Mouse (Mus musculus): ENCODE measurements around the gene Lima1.
A peak's percentile ranks its signal among the peaks of the same experiment; 100 is the strongest.
"Not testable (repeated sequence)": the region's sequence is repeated elsewhere in the genome, so short reads cannot be mapped to it uniquely, and the experiment has no call there.

Gene Lima1

GRCm38 (mm10) chr15:99801885-99802572, 73.2 kb downstream of the Lima1 start:
- no peak for DNase-seq

GRCm38 (mm10) chr15:99799706-99800105, 75.5 kb downstream of the Lima1 start:
- no peak for DNase-seq

- DNase-seq = no peak
Measured at GRCm38 (mm10) chr15:99797898-99798297, 77.4 kb downstream of the Lima1 start.

GRCm38 (mm10) chr15:99796735-99797134, 78.5 kb downstream of the Lima1 start:
- no peak for DNase-seq

- DNase-seq = no peak
Measured at GRCm38 (mm10) chr15:99796066-99796465, 79.2 kb downstream of the Lima1 start.

GRCm38 (mm10) chr15:99792221-99792815, 82.9 kb downstream of the Lima1 start:
- DNase-seq = no peak

GRCm38 (mm10) chr15:99791003-99791402, 84.3 kb downstream of the Lima1 start:
- DNase-seq = no peak

- DNase-seq = no peak
Measured at GRCm38 (mm10) chr15:99790464-99790863, 84.8 kb downstream of the Lima1 start.

GRCm38 (mm10) chr15:99787625-99788120, 87.6 kb downstream of the Lima1 start:
- DNase-seq = no peak

GRCm38 (mm10) chr15:99778677-99779335, 96.5 kb downstream of the Lima1 start:
- DNase-seq = no peak

- no peak for DNase-seq
Measured at GRCm38 (mm10) chr15:99778148-99778547, 97.1 kb downstream of the Lima1 start.

- DNase-seq = no peak
Measured at GRCm38 (mm10) chr15:99772925-99773324, 102.3 kb downstream of the Lima1 start.

- not testable (repeated sequence) for DNase-seq
Measured at GRCm38 (mm10) chr15:99772881-99772924, 102.6 kb downstream of the Lima1 start, which contains the start of gene Cers5. Gene Cers5 (minus strand): TSS chr15:99772885.

- peak; percentile 86 for DNase-seq
Measured at GRCm38 (mm10) chr15:99772277-99772880, 102.9 kb downstream of the Lima1 start.

GRCm38 (mm10) chr15:99771601-99772276, 103.5 kb downstream of the Lima1 start:
- peak; percentile 16 for DNase-seq

- DNase-seq = no peak
Measured at GRCm38 (mm10) chr15:99771004-99771500, 104.2 kb downstream of the Lima1 start.

GRCm38 (mm10) chr15:99768761-99769160, 106.5 kb downstream of the Lima1 start:
- no peak for DNase-seq

GRCm38 (mm10) chr15:99767467-99767866, 107.8 kb downstream of the Lima1 start:
- DNase-seq = no peak

GRCm38 (mm10) chr15:99754204-99754603, 121.1 kb downstream of the Lima1 start:
- DNase-seq = peak; percentile 53

GRCm38 (mm10) chr15:99740229-99740628, 135.0 kb downstream of the Lima1 start:
- no peak for DNase-seq

- DNase-seq = no peak
Measured at GRCm38 (mm10) chr15:99736675-99737074, 138.6 kb downstream of the Lima1 start.

GRCm38 (mm10) chr15:99735631-99736030, 139.6 kb downstream of the Lima1 start:
- DNase-seq = peak; percentile 100

GRCm38 (mm10) chr15:99733186-99733585, 142.1 kb downstream of the Lima1 start:
- no peak for DNase-seq
